Mouse (Mus musculus): ENCODE results near the gene Six2. TPM values are rescaled to one million over a fixed set of nuclear protein-coding genes. Genes with fewer than 3 reads are reported as not detected.
A peak's percentile ranks its signal among the peaks of the same experiment; 100 is the strongest.
"Not testable (repeated sequence)": the region's sequence is repeated elsewhere in the genome, so short reads cannot be mapped to it uniquely, and the experiment has no call there.

The Six2 gene
- polyA plus RNA-seq, 1 experiment from 2014 or later: 0.05 TPM

DNA sequence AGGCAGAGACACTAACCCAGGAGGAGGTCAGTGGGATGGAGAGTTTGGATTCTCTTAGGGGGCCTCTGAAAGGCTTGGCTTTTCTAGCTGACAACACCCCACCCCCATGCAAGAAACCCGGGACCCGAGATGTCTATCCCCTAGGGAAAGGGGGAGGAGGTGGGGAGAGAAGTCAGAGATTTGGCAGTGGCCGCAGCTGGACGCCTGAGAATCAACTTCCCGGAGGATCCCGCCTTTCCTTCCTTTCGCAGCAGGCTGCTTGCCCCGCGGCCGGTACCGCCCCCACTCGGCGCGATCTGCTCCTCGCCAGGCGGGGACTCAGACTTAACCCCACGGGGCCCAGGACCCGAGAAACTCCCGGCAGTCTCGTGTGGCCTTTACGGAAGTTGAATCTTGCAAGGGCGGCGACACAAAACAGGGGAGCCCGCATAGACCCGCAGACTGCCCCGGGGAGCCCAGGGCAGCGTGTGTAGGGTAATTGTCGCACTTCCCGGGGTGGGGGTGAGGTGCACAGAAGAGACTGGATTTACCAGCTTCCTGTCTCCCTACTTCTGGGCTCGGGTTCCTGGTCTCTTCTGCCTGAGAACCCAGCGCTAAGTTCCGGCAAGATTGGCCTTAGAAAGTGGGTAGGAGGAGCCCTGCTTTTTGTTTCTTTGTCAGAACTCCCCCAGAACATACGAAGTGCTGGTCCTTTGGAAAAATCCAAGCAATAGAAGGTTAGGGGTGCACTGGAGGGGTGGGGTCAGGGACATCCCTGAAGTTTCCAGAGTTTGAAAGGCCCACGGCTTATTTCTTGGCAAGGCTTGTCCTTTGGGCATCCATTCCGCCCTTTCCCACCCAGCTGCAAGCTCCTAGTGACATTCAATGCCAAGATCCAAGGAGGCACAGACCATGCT, 1.1 kb upstream of the Six2 start:
- H3K27me3 ChIP-seq (replicated peaks; ENCODE audit: control insufficient read depth, insufficient read depth, low read length): peaks cover 99% of the 10 kb centered on the region
- H3K4me3 ChIP-seq (ENCODE audit: low read depth, low read length): peak overlapping the region; percentile 41
- under 1% methylated on average over 35 of the region's 35 CpGs for WGBS
- peak; percentile 21; the same call in 1 of the 2 replicates for TF ChIP-seq CTCF (IDR thresholded peaks at IDR 0.05; ENCODE audit: low read depth)
- no peak for ATAC-seq
- no peak overlapping the region for H3K27ac ChIP-seq (ENCODE audit: low read depth, low read length)
- 0 out of 2 replicates have a peak, but pooled peaks cover 2% of the 10 kb centered on the region for H3K4me1 ChIP-seq (replicated peaks; ENCODE audit: control insufficient read depth, insufficient read depth, low read length)
- H3K9me3 ChIP-seq (ENCODE audit: control insufficient read depth): no peaks in the 10 kb centered on the region
- H3K4me2 ChIP-seq (replicated peaks; ENCODE audit: low read depth): peak overlapping the region; percentile 85
- H3K9ac ChIP-seq (ENCODE audit: low read depth, low read length): no peak overlapping the region
- no peaks in the 10 kb centered on the region for H3K36me3 ChIP-seq (ENCODE audit: control insufficient read depth, insufficient read depth)

DNA sequence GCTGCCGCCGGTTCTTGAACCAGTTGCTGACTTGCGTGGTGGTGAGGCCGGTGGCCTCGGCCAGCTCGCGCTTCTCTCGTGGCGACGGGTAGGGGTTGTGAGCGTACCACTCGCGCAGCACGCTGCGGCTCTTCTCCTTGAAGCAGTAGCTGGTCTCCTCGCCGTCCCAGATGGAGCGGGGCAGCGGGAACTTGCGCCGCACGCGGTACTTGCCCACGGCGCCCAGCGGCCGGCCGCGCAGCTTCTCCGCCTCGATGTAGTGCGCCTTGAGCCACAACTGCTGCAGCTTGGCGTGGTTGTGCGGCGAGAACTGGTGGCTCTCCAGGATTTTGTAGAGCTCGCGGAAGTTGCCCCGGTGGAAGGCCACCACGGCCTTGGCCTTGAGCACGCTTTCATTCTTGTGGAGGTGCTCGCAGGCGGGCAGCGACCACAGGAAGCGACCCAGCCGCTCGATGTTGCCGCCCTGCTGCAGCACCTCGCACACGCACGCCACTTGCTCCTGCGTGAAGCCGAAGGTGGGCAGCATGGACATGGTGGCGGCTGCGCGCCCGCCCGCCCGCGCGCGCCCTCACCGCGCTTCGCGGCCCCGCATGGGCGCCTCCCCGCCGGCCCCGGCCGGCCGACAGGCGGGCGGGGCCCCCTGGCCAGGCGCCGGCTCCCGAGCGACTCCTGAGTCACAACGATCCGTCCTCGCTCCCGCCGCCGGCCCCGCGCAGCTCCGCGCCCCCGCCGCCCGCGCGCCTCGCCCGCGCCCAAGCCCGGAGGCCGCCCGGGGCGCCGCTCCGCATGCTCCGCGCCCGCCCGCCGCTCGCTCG, 446 bp downstream of the Six2 start:
- H3K4me3 ChIP-seq (ENCODE audit: low read depth, low read length): peak overlapping the region; percentile 41
- H3K27me3 ChIP-seq (replicated peaks; ENCODE audit: control insufficient read depth, insufficient read depth, low read length): peaks cover 99% of the 10 kb centered on the region
- under 1% methylated on average over 89 of the region's 109 CpGs for WGBS
- H3K4me2 ChIP-seq (replicated peaks; ENCODE audit: low read depth): peak overlapping the region; percentile 85
- H3K4me1 ChIP-seq (replicated peaks; ENCODE audit: control insufficient read depth, insufficient read depth, low read length): 0 out of 2 replicates have a peak, but pooled peaks cover 2% of the 10 kb centered on the region
- ATAC-seq: peak; percentile 9
- H3K9ac ChIP-seq (ENCODE audit: low read depth, low read length): peak overlapping the region; percentile 11; the same call in 1 of the 2 replicates
- no peaks in the 10 kb centered on the region for H3K36me3 ChIP-seq (ENCODE audit: control insufficient read depth, insufficient read depth)
- H3K9me3 ChIP-seq (ENCODE audit: control insufficient read depth): no peaks in the 10 kb centered on the region
- H3K27ac ChIP-seq (ENCODE audit: low read depth, low read length): no peak overlapping the region
- TF ChIP-seq CTCF (IDR thresholded peaks at IDR 0.05; ENCODE audit: low read depth): no peak

DNA sequence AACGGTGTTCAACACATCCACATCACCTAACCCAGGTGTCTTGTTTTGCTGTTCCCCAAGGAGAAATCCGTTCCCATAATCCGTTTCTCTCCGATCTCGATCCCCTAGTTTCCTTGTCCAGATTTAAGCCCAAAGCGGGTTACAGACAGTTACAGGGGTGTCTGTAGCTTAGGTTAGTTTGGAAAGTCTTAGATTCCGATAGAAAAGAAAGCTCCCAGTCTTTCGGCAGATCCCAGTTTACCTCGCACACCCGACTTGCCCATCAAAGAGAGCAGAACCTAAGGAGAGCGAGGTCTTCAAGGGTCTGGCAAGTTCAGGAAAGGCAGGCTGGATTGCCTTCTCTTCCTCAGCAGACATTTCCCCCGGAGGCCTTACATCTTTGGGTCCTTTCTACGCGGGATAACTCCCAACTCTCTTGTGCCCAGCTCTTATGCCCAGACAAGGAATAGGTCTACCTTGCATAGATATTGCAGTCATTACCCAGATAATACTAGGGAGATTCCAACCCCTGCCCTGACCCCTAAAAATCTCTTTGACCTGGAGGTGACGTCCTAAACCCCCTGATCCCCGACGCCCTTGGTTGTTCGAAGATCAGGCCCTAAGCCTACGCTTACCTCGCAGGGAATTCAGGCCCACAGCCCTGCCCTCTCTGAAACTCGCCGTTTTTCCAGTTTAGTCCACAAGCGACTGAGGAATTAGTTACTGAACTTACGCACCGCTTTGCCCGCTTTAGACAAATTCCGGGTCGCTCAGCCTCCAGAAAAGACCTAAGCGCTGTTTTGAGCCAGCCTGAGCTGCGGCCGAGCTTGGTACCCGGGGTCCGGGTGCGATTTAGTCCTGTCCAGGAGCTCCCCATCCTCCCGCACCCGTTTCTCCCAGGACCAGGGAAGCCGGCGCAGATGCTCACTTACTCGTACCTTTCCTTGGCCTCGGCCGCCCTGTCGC, 1.3 kb downstream of the Six2 start:
- H3K4me1 ChIP-seq (replicated peaks; ENCODE audit: control insufficient read depth, insufficient read depth, low read length): 0 out of 2 replicates have a peak, but pooled peaks cover 2% of the 10 kb centered on the region
- H3K9ac ChIP-seq (ENCODE audit: low read depth, low read length): no peak overlapping the region
- no peaks in the 10 kb centered on the region for H3K36me3 ChIP-seq (ENCODE audit: control insufficient read depth, insufficient read depth)
- ATAC-seq: no peak
- H3K27ac ChIP-seq (ENCODE audit: low read depth, low read length): no peak overlapping the region
- no peak for TF ChIP-seq CTCF (IDR thresholded peaks at IDR 0.05; ENCODE audit: low read depth)
- H3K27me3 ChIP-seq (replicated peaks; ENCODE audit: control insufficient read depth, insufficient read depth, low read length): peaks cover 99% of the 10 kb centered on the region
- peak overlapping the region; percentile 85 for H3K4me2 ChIP-seq (replicated peaks; ENCODE audit: low read depth)
- peak overlapping the region; percentile 41 for H3K4me3 ChIP-seq (ENCODE audit: low read depth, low read length)
- WGBS: 4% methylated on average over 42 of the region's 42 CpGs
- no peaks in the 10 kb centered on the region for H3K9me3 ChIP-seq (ENCODE audit: control insufficient read depth)

DNA sequence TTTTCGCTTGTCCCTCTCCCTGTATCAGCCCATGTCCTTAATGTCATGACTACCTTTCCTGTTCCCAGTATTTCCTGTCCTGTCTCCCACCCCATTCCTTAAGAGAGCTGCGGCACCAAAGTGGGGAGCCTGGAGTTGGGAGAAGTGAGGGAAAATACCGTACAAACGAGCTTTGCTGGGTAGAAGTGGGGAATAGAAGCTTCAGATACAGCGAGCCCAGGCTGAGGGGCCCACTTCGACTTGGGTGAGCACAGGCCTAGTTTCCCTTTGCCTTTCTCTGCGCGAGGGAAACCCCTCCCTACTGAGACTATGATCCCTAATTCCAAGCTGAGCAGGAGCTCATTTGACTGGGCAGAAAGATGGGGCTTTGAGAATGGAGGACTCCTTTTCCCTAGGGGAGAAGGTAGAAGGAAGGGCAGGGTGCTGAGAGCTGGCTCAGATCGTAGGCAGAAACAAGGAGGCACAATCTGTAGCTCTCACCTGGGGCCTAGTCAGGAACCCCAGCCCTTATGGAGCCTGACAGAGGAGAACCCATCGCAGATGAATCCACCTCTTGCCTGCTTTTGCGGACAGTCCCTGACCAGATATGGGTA, 2.3 kb downstream of the Six2 start:
- Histone ChIP-seq H3K4me3 (ENCODE audit: low read depth, low read length) (no peak overlapping the region), H3K27me3 (replicated peaks; ENCODE audit: control insufficient read depth, insufficient read depth, low read length) (peaks cover 99% of the 10 kb centered on the region), H3K36me3 (ENCODE audit: control insufficient read depth, insufficient read depth) (no peaks in the 10 kb centered on the region), H3K4me2 (replicated peaks; ENCODE audit: low read depth) (no peak overlapping the region), H3K27ac (ENCODE audit: low read depth, low read length) (no peak overlapping the region), H3K9ac (ENCODE audit: low read depth, low read length) (no peak overlapping the region), H3K9me3 (ENCODE audit: control insufficient read depth) (no peaks in the 10 kb centered on the region), H3K4me1 (replicated peaks; ENCODE audit: control insufficient read depth, insufficient read depth, low read length) (0 out of 2 replicates have a peak, but pooled peaks cover 2% of the 10 kb centered on the region)
- no peak for ATAC-seq
- no peak for TF ChIP-seq CTCF (IDR thresholded peaks at IDR 0.05; ENCODE audit: low read depth)
- WGBS: 8% methylated on average over 11 of the region's 11 CpGs

DNA sequence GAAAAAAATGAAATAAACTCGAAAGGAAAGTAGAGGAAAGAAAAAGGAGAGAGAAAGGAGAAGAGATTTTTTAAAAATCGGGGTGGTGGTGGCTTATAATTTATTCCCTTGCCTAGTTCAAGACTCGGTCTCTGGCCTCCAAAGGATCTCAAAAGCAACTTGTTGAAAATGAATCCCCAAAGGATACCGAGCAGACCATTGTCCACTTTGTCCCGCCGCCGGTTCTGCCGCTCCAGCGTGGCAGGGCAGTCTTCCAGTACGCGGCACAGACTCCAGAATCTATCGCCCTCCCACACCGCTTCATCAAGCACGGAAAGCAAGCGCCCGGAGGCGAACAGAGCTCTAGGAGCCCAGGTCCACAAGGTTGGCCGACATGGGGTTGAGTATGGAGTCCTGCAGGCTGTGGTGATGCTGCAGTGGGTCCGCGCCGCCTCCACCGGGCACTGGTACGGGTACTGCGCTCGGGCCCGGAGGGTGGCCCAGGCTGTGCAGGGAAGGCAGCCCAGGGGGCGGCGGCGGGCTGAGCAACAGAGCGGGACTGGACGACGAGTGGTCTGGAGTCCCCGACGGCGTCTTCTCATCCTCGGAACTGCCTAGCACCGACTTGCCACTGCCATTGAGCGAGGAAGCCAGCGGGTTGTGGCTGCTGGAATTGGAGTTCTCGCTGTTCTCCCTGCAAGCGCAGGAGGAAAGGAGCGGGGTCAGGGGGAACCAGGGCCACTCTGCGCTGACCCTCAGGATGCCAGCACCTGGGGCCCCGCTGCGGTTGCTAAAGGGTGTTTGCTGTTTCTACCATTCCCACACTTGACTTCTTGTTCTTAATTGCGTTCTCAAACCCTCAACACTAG, 3.0 kb downstream of the Six2 start:
- H3K4me1 ChIP-seq (replicated peaks; ENCODE audit: control insufficient read depth, insufficient read depth, low read length): 0 out of 2 replicates have a peak, but pooled peaks cover 2% of the 10 kb centered on the region
- no peaks in the 10 kb centered on the region for H3K9me3 ChIP-seq (ENCODE audit: control insufficient read depth)
- no peak overlapping the region for H3K4me2 ChIP-seq (replicated peaks; ENCODE audit: low read depth)
- TF ChIP-seq CTCF (IDR thresholded peaks at IDR 0.05; ENCODE audit: low read depth): no peak
- H3K9ac ChIP-seq (ENCODE audit: low read depth, low read length): no peak overlapping the region; the same call in 1 of the 2 replicates
- ATAC-seq: no peak
- WGBS: 4% methylated on average over 46 of the region's 46 CpGs
- H3K27me3 ChIP-seq (replicated peaks; ENCODE audit: control insufficient read depth, insufficient read depth, low read length): peaks cover 99% of the 10 kb centered on the region
- no peak overlapping the region for H3K27ac ChIP-seq (ENCODE audit: low read depth, low read length)
- H3K36me3 ChIP-seq (ENCODE audit: control insufficient read depth, insufficient read depth): no peaks in the 10 kb centered on the region
- no peak overlapping the region for H3K4me3 ChIP-seq (ENCODE audit: low read depth, low read length)

DNA sequence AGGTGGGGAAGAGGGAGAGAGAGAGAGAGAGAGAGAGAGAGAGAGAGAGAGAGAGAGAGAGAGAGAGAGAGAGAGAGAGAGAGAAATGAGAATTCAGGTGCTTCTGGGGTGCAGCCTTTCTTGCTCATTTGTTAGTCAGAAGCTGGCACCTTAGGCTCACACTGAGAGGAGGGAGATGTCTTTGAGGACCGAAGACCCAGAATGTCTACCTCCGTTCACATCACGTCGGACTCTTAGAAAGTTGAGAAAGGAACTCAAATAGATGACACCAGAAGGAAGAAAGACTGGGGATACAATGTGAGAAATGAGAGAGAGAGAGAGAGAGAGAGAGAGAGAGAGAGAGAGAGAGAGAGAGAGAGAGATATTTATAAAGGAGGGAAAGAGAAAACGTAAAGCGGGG, 3.6 kb downstream of the Six2 start:
- ATAC-seq; H3K36me3 ChIP-seq (ENCODE audit: control insufficient read depth, insufficient read depth); H3K4me1 ChIP-seq (replicated peaks; ENCODE audit: control insufficient read depth, insufficient read depth, low read length); H3K4me2 ChIP-seq (replicated peaks; ENCODE audit: low read depth); H3K4me3 ChIP-seq (ENCODE audit: low read depth, low read length); H3K27ac ChIP-seq (ENCODE audit: low read depth, low read length); H3K9ac ChIP-seq (ENCODE audit: low read depth, low read length); H3K9me3 ChIP-seq (ENCODE audit: control insufficient read depth): not testable (repeated sequence)
- whole genome bisulfite sequencing: 2% methylated on average over 6 of the region's 6 CpGs
- peaks cover 99% of the 10 kb centered on the region for H3K27me3 ChIP-seq (replicated peaks; ENCODE audit: control insufficient read depth, insufficient read depth, low read length)
